Mouse (Mus musculus) testis, adult 2 months (tissue): ENCODE data around the gene Gje1.

ENCODE experiments used
- CTCF ChIP-seq: fragments of 200-500 bp; IDR thresholded peaks from 2 replicates; pipeline ENCODE4 v1.5.1; 2012; ENCODE audit warnings: low read depth, mild to moderate bottlenecking, inconsistent platforms, low read length, moderate library complexity; ENCODE audit not compliant: control insufficient read depth, insufficient read depth, insufficient replicate concordance
- POLR2A ChIP-seq: fragments of 200-500 bp; IDR thresholded peaks from 2 replicates; pipeline ENCODE4 v1.6.1; 2012; ENCODE audit warnings: low read depth, mild to moderate bottlenecking, inconsistent platforms, low read length, moderate library complexity; ENCODE audit not compliant: control insufficient read depth

GRCm38 (mm10) chr10:14718114-14718513 is at the start of gene Gje1:
- no peak for TF ChIP-seq POLR2A
- no peak for TF ChIP-seq CTCF
